Mouse (Mus musculus): Measurements from ENCODE around the gene Espn. TPM values are rescaled to one million over a fixed set of nuclear protein-coding genes. Genes with fewer than 3 reads are reported as not detected.

Espn gene
- polyA plus RNA-seq, 1 experiment: 48.3 TPM

GRCm38 (mm10) chr4:152130771-152131653 lies 21.2 kb downstream of the Espn start:
- DNase-seq: peak; percentile 79
- TF ChIP-seq POLR2A (IDR thresholded peaks at IDR 0.05; ENCODE audit: low read depth, low read length): no peak
- peak; percentile 45 for TF ChIP-seq CTCF (conservative IDR thresholded peaks at IDR 0.05; ENCODE audit: insufficient read depth, insufficient read length, low read depth, low read length)
- Histone ChIP-seq H3K4me3 (ENCODE audit: insufficient read depth, low read depth, low read length) (peak overlapping the region; percentile 52), H3K27me3 (replicated peaks; ENCODE audit: control insufficient read depth, insufficient read depth, low read length) (no peaks in the 10 kb centered on the region), H3K36me3 (ENCODE audit: control insufficient read depth, insufficient read depth, low read length) (no peaks in the 10 kb centered on the region), H3K4me1 (ENCODE audit: control insufficient read depth, insufficient read depth, low read length) (peaks cover 19% of the 10 kb centered on the region), H3K27ac (ENCODE audit: insufficient read depth, low read depth, low read length) (no peak overlapping the region)
- WGBS: under 1% methylated on average over 85 of the region's 85 CpGs

- Histone ChIP-seq H3K27ac (ENCODE audit: insufficient read depth, low read depth, low read length) (peak overlapping the region; percentile 4; the same call in 1 of the 2 replicates), H3K4me1 (ENCODE audit: control insufficient read depth, insufficient read depth, low read length) (peaks cover 14% of the 10 kb centered on the region; the same call in 1 of the 2 replicates), H3K36me3 (ENCODE audit: control insufficient read depth, insufficient read depth, low read length) (no peaks in the 10 kb centered on the region), H3K4me3 (ENCODE audit: insufficient read depth, low read depth, low read length) (peak overlapping the region; percentile 53), H3K27me3 (replicated peaks; ENCODE audit: control insufficient read depth, insufficient read depth, low read length) (no peaks in the 10 kb centered on the region)
- WGBS: 52% methylated on average over 13 of the region's 13 CpGs
- TF ChIP-seq POLR2A (IDR thresholded peaks at IDR 0.05; ENCODE audit: low read depth, low read length) (no peak), CTCF (conservative IDR thresholded peaks at IDR 0.05; ENCODE audit: insufficient read depth, insufficient read length, low read depth, low read length) (no peak)
- DNase-seq: peak; percentile 52
Observed at GRCm38 (mm10) chr4:152129395-152129930, 22.7 kb downstream of the Espn start.

- peak; percentile 92 for DNase-seq
- peak overlapping the region; percentile 51; the same call in 1 of the 2 replicates for H3K27ac ChIP-seq (ENCODE audit: insufficient read depth, low read depth, low read length)
- H3K4me3 ChIP-seq (ENCODE audit: insufficient read depth, low read depth, low read length): peak overlapping the region; percentile 53
Observed at GRCm38 (mm10) chr4:152128784-152129183, 23.4 kb downstream of the Espn start.

GRCm38 (mm10) chr4:152127884-152128283 lies 24.3 kb downstream of the Espn start:
- no peak overlapping the region for H3K27ac ChIP-seq (ENCODE audit: insufficient read depth, low read depth, low read length)
- H3K36me3 ChIP-seq (ENCODE audit: control insufficient read depth, insufficient read depth, low read length): no peaks in the 10 kb centered on the region
- DNase-seq: no peak
- peak overlapping the region; percentile 43 for H3K4me3 ChIP-seq (ENCODE audit: insufficient read depth, low read depth, low read length)
- TF ChIP-seq CTCF (conservative IDR thresholded peaks at IDR 0.05; ENCODE audit: insufficient read depth, insufficient read length, low read depth, low read length): no peak
- no peak for TF ChIP-seq POLR2A (IDR thresholded peaks at IDR 0.05; ENCODE audit: low read depth, low read length)
- peaks cover 14% of the 10 kb centered on the region; the same call in 1 of the 2 replicates for H3K4me1 ChIP-seq (ENCODE audit: control insufficient read depth, insufficient read depth, low read length)
- WGBS: 82% methylated on average over 11 of the region's 11 CpGs
- H3K27me3 ChIP-seq (replicated peaks; ENCODE audit: control insufficient read depth, insufficient read depth, low read length): no peaks in the 10 kb centered on the region

More at GRCm38 (mm10) chr4:152128784-152129183, 23.4 kb downstream of the Espn start:
- 59% methylated on average over 5 of the region's 5 CpGs for WGBS
- TF ChIP-seq POLR2A (IDR thresholded peaks at IDR 0.05; ENCODE audit: low read depth, low read length) (no peak), CTCF (conservative IDR thresholded peaks at IDR 0.05; ENCODE audit: insufficient read depth, insufficient read length, low read depth, low read length) (no peak)
- no peaks in the 10 kb centered on the region for H3K36me3 ChIP-seq (ENCODE audit: control insufficient read depth, insufficient read depth, low read length)
- H3K27me3 ChIP-seq (replicated peaks; ENCODE audit: control insufficient read depth, insufficient read depth, low read length): no peaks in the 10 kb centered on the region
- peaks cover 14% of the 10 kb centered on the region; the same call in 1 of the 2 replicates for H3K4me1 ChIP-seq (ENCODE audit: control insufficient read depth, insufficient read depth, low read length)

GRCm38 (mm10) chr4:152126026-152126920 lies 25.9 kb downstream of the Espn start:
- no peak for DNase-seq

GRCm38 (mm10) chr4:152125161-152126025 lies 26.8 kb downstream of the Espn start:
- Histone ChIP-seq H3K27me3 (replicated peaks; ENCODE audit: control insufficient read depth, insufficient read depth, low read length) (no peaks in the 10 kb centered on the region), H3K27ac (ENCODE audit: insufficient read depth, low read depth, low read length) (no peak overlapping the region), H3K4me3 (ENCODE audit: insufficient read depth, low read depth, low read length) (peak overlapping the region; percentile 18; the same call in 1 of the 2 replicates), H3K36me3 (ENCODE audit: control insufficient read depth, insufficient read depth, low read length) (no peaks in the 10 kb centered on the region), H3K4me1 (ENCODE audit: control insufficient read depth, insufficient read depth, low read length) (peaks cover 10% of the 10 kb centered on the region; the same call in 1 of the 2 replicates)
- TF ChIP-seq POLR2A (IDR thresholded peaks at IDR 0.05; ENCODE audit: low read depth, low read length): no peak
- TF ChIP-seq CTCF (conservative IDR thresholded peaks at IDR 0.05; ENCODE audit: insufficient read depth, insufficient read length, low read depth, low read length): no peak
- DNase-seq: peak; percentile 33
- 47% methylated on average over 56 of the region's 56 CpGs for WGBS

More at GRCm38 (mm10) chr4:152126026-152126920, 25.9 kb downstream of the Espn start:
- H3K27ac ChIP-seq (ENCODE audit: insufficient read depth, low read depth, low read length): no peak overlapping the region
- no peaks in the 10 kb centered on the region for H3K27me3 ChIP-seq (replicated peaks; ENCODE audit: control insufficient read depth, insufficient read depth, low read length)
- no peaks in the 10 kb centered on the region for H3K36me3 ChIP-seq (ENCODE audit: control insufficient read depth, insufficient read depth, low read length)
- 40% methylated on average over 65 of the region's 65 CpGs for WGBS
- H3K4me3 ChIP-seq (ENCODE audit: insufficient read depth, low read depth, low read length): peak overlapping the region; percentile 18; the same call in 1 of the 2 replicates
- peaks cover 10% of the 10 kb centered on the region; the same call in 1 of the 2 replicates for H3K4me1 ChIP-seq (ENCODE audit: control insufficient read depth, insufficient read depth, low read length)
- TF ChIP-seq CTCF (conservative IDR thresholded peaks at IDR 0.05; ENCODE audit: insufficient read depth, insufficient read length, low read depth, low read length) (no peak), POLR2A (IDR thresholded peaks at IDR 0.05; ENCODE audit: low read depth, low read length) (no peak)

All from kidney, adult 2 months (tissue).